Mouse (Mus musculus): ENCODE measurements around the gene Gm21969.

- TF ChIP-seq CTCF (IDR thresholded peaks at IDR 0.05; ENCODE audit: low read depth, low read length) (no peak), POLR2AphosphoS5 (IDR thresholded peaks at IDR 0.05; ENCODE audit: insufficient replicate concordance, low read depth, low read length) (no peak), GATA1 (IDR thresholded peaks at IDR 0.05; ENCODE audit: borderline replicate concordance, low read length) (no peak), TAL1 (conservative IDR thresholded peaks at IDR 0.05; ENCODE audit: low read depth, low read length) (no peak), GATA2 (IDR thresholded peaks at IDR 0.05; ENCODE audit: borderline replicate concordance, low read depth, low read length) (no peak)
Measured at GRCm38 (mm10) chr4:139624706-139625105, 21.7 kb downstream of the Gm21969 start.

Measured in G1E (cell line).